Mouse (Mus musculus) testis, adult 2 months (tissue): ENCODE measurements around the gene Tbc1d9.

Source experiments
- CTCF ChIP-seq: fragments of 200-500 bp; IDR thresholded peaks from 2 replicates; pipeline ENCODE4 v1.5.1; 2012; ENCODE audit warnings: low read depth, mild to moderate bottlenecking, inconsistent platforms, low read length, moderate library complexity; ENCODE audit not compliant: control insufficient read depth, insufficient read depth, insufficient replicate concordance
- POLR2A ChIP-seq: fragments of 200-500 bp; IDR thresholded peaks from 2 replicates; pipeline ENCODE4 v1.6.1; 2012; ENCODE audit warnings: low read depth, mild to moderate bottlenecking, inconsistent platforms, low read length, moderate library complexity; ENCODE audit not compliant: control insufficient read depth

- TF ChIP-seq POLR2A, result no peak
- TF ChIP-seq CTCF, result no peak
These were observed 132.2 kb downstream of the Tbc1d9 start for GRCm38 (mm10) chr8:83297375-83297774.
